ENCODE assay signal across 9 mouse cellular contexts in the genomic region with DNA sequence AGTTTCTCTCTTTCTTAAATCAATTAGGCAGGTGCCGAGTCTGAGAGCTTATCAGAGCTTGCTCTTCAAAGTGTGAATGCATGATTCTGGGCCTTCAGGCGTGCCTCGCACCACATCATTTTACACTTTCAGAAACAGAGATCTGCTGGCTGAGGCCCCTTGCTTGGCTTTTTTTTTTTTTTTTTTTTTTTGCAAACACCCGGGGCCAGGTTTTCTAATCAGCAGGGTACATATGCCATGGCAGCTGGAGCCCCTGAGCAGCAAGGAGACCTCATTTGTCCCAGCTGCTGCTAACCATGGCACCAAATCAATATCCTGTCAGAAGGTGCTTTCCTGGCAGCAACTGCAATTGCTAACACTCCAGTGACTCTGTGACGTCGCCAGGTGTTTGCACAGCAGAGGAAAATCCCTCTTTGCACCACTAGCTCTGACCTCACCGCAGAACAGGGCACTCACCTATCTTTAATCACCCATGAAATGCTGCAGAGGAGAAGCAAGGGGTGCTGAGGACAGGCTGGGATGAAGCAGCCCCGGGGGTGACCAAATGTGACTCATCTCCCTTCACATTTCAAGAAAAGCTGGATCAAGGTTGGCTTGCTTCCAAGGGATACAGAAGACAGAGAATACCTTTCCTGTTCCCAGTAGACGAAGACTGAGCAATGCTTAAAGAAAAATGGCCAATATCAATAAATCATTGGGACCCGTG.
A peak's percentile ranks its signal among the peaks of the same experiment; 100 is the strongest.
DNase-seq lines count a peak whose midpoint lies in the region; ATAC-seq and TF ChIP-seq lines count a peak whose summit lies in the region.
"Had no signal": no experiment of that assay in that cellular context is flagged by ENCODE, and none has a peak within 500 bp of the region (broad histone marks: within the 10 kb centered on the region; RNA-seq: fewer than 3 reads in every experiment).

No protein-coding gene starts in this region.

- peaks cover 16% of the 10 kb centered on the region for H3K4me1 ChIP-seq in heart, postnatal 0 days (ENCODE audit: control insufficient read depth, insufficient read depth)
- H3K4me1 ChIP-seq in stomach, postnatal 0 days (replicated peaks; ENCODE audit: control insufficient read depth, insufficient read depth): no peaks in the 10 kb centered on the region

- no peak for TF ChIP-seq CTCF in heart, postnatal 0 days (IDR thresholded peaks at IDR 0.05; ENCODE audit: low read depth)
- no peak for TF ChIP-seq CTCF in stomach, postnatal 0 days (IDR thresholded peaks at IDR 0.05; ENCODE audit: low read depth)

- WGBS in heart, postnatal 0 days: 12% methylated on average over 10 of the region's 10 CpGs
- WGBS in stomach, postnatal 0 days: 34% methylated on average over 10 of the region's 10 CpGs

- no peaks in the 10 kb centered on the region for H3K27me3 ChIP-seq in heart, postnatal 0 days (ENCODE audit: control insufficient read depth, insufficient read depth, low read length)
- H3K27me3 ChIP-seq in stomach, postnatal 0 days (ENCODE audit: control insufficient read depth, insufficient read depth, low read length): no peaks in the 10 kb centered on the region
- H3K27me3 ChIP-seq: Patski had no signal

- TF ChIP-seq EP300 in heart, postnatal 0 days (IDR thresholded peaks at IDR 0.05; ENCODE audit: low read depth): no peak
- no peak for TF ChIP-seq EP300 in stomach, postnatal 0 days (optimal IDR thresholded peaks at IDR 0.05)

- H3K9me3 ChIP-seq in heart, postnatal 0 days (replicated peaks; ENCODE audit: control insufficient read depth, low read length): no peaks in the 10 kb centered on the region
- H3K9me3 ChIP-seq in stomach, postnatal 0 days (ENCODE audit: control insufficient read depth, low read length): no peaks in the 10 kb centered on the region

- DNase-seq in heart, postnatal 0 days (ENCODE audit: low spot score): no peak
- DNase-seq in heart, adult 9 months (ENCODE audit: low spot score in 2 of 2): no peak
- peak; percentile 7 for DNase-seq in urinary bladder, postnatal 14 days (ENCODE audit: low spot score)
- no peak for DNase-seq in urinary bladder, postnatal 25 days (ENCODE audit: low spot score)
- DNase-seq in heart, postnatal 4 days: peak; percentile 39
- peak; percentile 63 for DNase-seq in stomach, postnatal 0 days (ENCODE audit: low spot score)
- DNase-seq in embryo, embryonic 10 days (ENCODE audit: low spot score): no peak
- DNase-seq in frontal cortex, postnatal 14 days (ENCODE audit: low spot score in 2 of 2): no peak

- ATAC-seq in heart, postnatal 0 days (ENCODE audit: insufficient read depth, low read depth): peak; percentile 48
- ATAC-seq in stomach, postnatal 0 days (ENCODE audit: low FRiP score, low TSS enrichment): peak; percentile 82
- ATAC-seq: Patski had no signal

- no peak overlapping the region for H3K9ac ChIP-seq in heart, postnatal 0 days (replicated peaks; ENCODE audit: low read depth, low read length)
- no peak overlapping the region for H3K9ac ChIP-seq in stomach, postnatal 0 days (ENCODE audit: low read length)

- H3K4me3 ChIP-seq in heart, postnatal 0 days (ENCODE audit: low read depth, low read length): no peak overlapping the region
- H3K4me3 ChIP-seq in stomach, postnatal 0 days (ENCODE audit: low read depth, low read length): no peak overlapping the region

- H3K4me2 ChIP-seq in heart, postnatal 0 days (ENCODE audit: low read depth, low read length): 0 out of 2 replicates have a peak overlapping the region, but pooled peaks have one; percentile 6
- H3K4me2 ChIP-seq in stomach, postnatal 0 days (replicated peaks; ENCODE audit: low read depth): no peak overlapping the region

- no peaks in the 10 kb centered on the region for H3K36me3 ChIP-seq in heart, postnatal 0 days (replicated peaks; ENCODE audit: control insufficient read depth, insufficient read depth, low read length)
- no peaks in the 10 kb centered on the region for H3K36me3 ChIP-seq in stomach, postnatal 0 days (ENCODE audit: control insufficient read depth, insufficient read depth, low read length)

- H3K27ac ChIP-seq in heart, postnatal 0 days (ENCODE audit: low read depth): peak overlapping the region; percentile 78
- H3K27ac ChIP-seq in stomach, postnatal 0 days (replicated peaks): no peak overlapping the region

Comparison
In these comparisons a context has a peak if more than half of its experiments do, and no peak if none do; other contexts are left out.
1. DNase-seq: peak in urinary bladder, postnatal 14 days (single experiment), heart, postnatal 4 days (single experiment) and stomach, postnatal 0 days (single experiment); none in heart, postnatal 0 days (single experiment), heart, adult 9 months (0 of 2), urinary bladder, postnatal 25 days (single experiment), embryo, embryonic 10 days (single experiment) and frontal cortex, postnatal 14 days (0 of 2).